Mouse (Mus musculus): ENCODE measurements around the gene Akr1b3.
A peak's percentile ranks its signal among the peaks of the same experiment; 100 is the strongest.
"Not testable (repeated sequence)": the region's sequence is repeated elsewhere in the genome, so short reads cannot be mapped to it uniquely, and the experiment has no call there.

The Akr1b3 gene

DNA sequence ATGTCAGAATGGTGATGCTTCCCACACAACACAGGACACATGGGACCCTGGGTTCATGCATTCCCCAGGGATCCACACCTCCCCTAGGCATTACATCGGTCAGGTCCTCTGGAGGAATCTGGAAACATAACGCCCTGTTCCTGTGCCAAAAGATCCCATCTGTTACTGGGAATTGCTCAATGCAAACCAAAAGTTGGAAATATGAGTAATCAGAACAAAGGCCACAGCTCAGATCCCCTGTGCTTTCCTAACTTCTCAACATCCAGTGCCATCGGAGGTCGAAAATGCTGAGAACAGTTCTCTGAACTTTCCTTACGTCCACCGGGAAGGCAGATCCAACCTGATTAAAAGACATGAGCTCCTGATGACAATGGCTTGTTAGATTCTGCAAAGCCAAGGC is 26.1 kb upstream of the Akr1b3 start:
- Histone ChIP-seq H3K36me3 (ENCODE audit: control insufficient read depth, insufficient read depth, low read length, poor library complexity, severe bottlenecking) (no peaks in the 10 kb centered on the region), H3K27me3 (ENCODE audit: control insufficient read depth, insufficient read depth, low read length, poor library complexity, severe bottlenecking) (no peaks in the 10 kb centered on the region)
- DNase-seq (ENCODE audit: low read depth, low spot score) = no peak

DNA sequence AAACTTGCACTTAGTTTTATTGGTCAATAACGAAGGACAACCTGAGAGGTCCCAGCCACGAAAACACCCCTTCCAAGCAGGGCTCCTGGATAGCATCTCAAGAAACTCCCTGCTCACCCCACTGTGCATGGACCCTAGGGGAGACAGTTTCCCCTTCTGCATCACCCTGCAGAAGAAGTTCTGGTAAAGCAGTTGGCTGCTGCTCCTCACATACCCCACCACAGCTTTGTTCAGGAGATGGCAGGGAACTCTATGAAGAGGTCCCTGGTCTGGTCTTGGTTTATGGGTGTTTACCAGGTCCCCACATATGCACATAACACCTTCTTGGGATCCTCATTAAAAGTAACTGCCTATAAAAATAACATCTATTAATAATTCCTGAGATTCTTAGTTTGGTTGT is 25.2 kb upstream of the Akr1b3 start:
- H3K27me3 ChIP-seq (ENCODE audit: control insufficient read depth, insufficient read depth, low read length, poor library complexity, severe bottlenecking) = no peaks in the 10 kb centered on the region

DNA sequence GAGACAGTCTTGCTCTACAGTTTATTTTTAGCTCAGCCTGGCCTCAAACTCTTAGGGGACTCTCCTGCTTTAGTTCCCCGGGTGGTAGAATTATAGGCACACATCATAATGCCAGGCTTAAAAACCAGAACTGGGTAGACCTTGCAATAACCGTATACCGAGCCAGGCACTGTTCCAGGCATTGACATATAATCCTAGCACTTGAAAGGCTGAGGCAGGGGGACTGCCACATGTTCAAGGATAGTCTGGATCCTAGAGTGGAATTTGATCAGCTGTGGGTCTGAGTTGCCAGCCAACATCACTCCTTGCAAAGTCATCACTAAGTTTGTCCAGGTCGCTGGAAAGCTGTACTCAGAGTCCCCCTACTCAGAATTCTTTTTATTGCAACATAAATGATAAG is 24.7 kb upstream of the Akr1b3 start:
- no peaks in the 10 kb centered on the region for H3K27me3 ChIP-seq (ENCODE audit: control insufficient read depth, insufficient read depth, low read length, poor library complexity, severe bottlenecking)
- no peak for DNase-seq (ENCODE audit: low read depth, low spot score)
- H3K36me3 ChIP-seq (ENCODE audit: control insufficient read depth, insufficient read depth, low read length, poor library complexity, severe bottlenecking) = no peaks in the 10 kb centered on the region

More for the DNA sequence above, 25.2 kb upstream of the Akr1b3 start:
- no peak for DNase-seq (ENCODE audit: low read depth, low spot score)
- H3K36me3 ChIP-seq (ENCODE audit: control insufficient read depth, insufficient read depth, low read length, poor library complexity, severe bottlenecking) = no peaks in the 10 kb centered on the region

DNA sequence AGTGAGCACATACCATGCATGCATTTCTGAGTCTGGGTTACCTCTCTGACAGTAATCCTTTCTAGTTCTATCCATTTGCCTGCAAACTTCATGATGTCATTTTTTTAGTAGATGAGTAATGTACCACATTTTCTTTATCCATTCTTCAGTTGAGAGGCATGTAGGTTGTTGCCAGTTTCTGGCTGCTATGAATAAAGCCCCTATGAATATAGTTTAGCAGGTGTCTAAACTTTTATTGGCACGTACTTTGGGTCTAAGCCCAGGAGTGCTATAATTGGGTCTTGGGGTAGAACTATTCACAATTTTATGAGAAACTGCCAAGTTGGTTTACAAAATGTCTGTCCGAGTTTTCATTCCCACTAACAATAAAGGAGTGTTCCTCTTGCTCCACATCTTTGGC is 20.5 kb upstream of the Akr1b3 start:
- no peaks in the 10 kb centered on the region for H3K27me3 ChIP-seq (ENCODE audit: control insufficient read depth, insufficient read depth, low read length, poor library complexity, severe bottlenecking)
- no peaks in the 10 kb centered on the region for H3K36me3 ChIP-seq (ENCODE audit: control insufficient read depth, insufficient read depth, low read length, poor library complexity, severe bottlenecking)
- no peak for DNase-seq (ENCODE audit: low read depth, low spot score)

DNA sequence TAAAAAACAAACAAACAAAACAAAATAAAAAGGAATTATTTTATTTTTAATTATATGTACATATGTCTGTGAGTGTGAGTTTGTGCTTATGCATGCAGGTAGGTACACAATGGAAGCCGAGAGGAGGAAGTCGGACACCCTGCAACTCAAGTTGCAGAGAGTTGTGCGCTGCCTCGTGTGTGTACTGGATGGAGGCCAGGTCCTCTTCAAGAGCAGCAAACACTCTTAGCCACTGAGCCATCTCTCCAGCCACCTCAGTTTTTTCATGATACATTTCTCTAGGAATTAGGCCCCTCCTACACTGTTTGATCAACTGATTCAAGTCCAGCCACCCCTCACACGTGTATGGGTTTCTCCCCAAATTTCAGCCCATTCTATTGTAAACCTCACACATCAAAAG is 17.4 kb upstream of the Akr1b3 start:
- no peaks in the 10 kb centered on the region for H3K36me3 ChIP-seq (ENCODE audit: control insufficient read depth, insufficient read depth, low read length, poor library complexity, severe bottlenecking)
- H3K27me3 ChIP-seq (ENCODE audit: control insufficient read depth, insufficient read depth, low read length, poor library complexity, severe bottlenecking) = no peaks in the 10 kb centered on the region
- DNase-seq (ENCODE audit: low read depth, low spot score) = no peak

DNA sequence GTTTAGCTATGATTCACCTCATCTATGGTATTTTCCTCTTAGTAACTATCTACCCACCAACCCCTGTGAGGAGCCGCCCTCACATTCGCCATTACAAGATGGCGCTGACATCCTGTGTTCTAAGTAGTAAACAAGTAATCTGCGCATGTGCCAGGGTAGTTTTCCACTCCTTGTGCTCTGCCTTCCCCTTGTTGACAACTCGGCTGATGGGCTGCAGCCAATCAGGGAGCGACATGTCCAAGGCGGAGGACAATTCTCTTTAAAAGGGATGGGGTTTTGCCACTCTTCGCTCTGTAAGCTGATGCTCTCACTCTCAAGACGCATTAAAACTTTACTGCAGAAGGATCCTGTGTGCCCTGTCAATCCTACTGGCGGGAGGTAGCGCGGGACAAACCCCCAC is 14.5 kb upstream of the Akr1b3 start:
- not testable (repeated sequence) for H3K27me3 ChIP-seq (ENCODE audit: control insufficient read depth, insufficient read depth, low read length, poor library complexity, severe bottlenecking); DNase-seq (ENCODE audit: low read depth, low spot score); H3K36me3 ChIP-seq (ENCODE audit: control insufficient read depth, insufficient read depth, low read length, poor library complexity, severe bottlenecking)

DNA sequence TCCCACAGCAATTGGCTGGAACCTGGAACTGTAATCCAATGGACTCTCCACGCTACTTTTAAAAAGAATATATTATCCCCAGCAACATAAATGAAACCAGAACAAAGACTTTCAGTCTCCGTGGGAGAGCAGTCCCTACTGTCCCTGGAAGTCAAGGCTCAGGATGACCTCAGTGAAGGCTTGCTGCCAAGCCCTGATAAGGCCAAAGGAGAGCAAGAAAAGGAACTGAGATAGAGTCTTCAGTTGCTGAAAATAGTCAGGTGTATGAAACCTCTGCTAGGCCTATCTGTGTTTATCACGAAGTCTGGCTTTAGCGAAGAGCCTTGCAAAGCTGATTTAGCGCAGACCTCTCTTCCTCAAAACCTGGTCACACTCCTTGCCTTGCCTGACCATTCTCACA is 14.1 kb upstream of the Akr1b3 start:
- no peaks in the 10 kb centered on the region for H3K27me3 ChIP-seq (ENCODE audit: control insufficient read depth, insufficient read depth, low read length, poor library complexity, severe bottlenecking)
- no peak for DNase-seq (ENCODE audit: low read depth, low spot score)
- H3K36me3 ChIP-seq (ENCODE audit: control insufficient read depth, insufficient read depth, low read length, poor library complexity, severe bottlenecking) = no peaks in the 10 kb centered on the region

DNA sequence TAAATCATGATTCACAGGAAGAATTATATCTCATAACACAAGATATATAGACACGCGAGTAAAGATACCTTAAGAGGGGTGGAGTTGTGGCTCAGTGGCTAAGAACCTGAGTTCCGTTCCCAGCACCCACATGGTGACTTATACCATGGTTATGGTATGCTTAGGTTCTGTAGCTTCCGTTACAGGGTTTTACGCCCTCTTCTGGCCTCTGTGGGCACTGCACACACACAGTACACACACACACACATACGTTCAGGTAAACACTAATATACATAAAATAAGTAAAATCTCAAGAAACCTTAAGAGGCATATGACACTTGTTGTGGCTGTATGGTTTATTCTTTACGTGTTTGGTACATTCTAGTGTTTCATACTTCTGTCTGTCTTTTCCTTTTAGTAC is 4.8 kb upstream of the Akr1b3 start:
- no peaks in the 10 kb centered on the region for H3K27me3 ChIP-seq (ENCODE audit: control insufficient read depth, insufficient read depth, low read length, poor library complexity, severe bottlenecking)
- H3K36me3 ChIP-seq (ENCODE audit: control insufficient read depth, insufficient read depth, low read length, poor library complexity, severe bottlenecking) = no peaks in the 10 kb centered on the region
- no peak for DNase-seq (ENCODE audit: low read depth, low spot score)

DNA sequence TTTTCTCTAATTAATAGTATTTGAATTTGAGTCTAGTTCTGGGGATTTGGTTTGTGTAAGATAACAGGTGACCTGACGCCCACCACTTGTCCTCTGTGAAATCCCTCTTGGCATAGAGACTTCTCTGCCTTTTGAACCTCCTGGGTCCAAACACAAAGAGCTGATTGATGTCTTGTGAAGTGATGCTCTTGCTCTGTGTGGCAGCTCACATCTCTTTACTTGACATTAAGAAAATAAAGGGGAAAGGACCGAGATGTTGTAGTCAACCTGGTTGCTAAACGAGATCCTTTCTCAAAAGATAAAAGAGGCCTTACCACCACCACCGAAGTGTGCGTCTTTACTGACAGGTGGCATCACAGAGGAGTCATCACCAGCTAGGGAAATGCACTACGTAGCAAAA is 1.4 kb upstream of the Akr1b3 start:
- DNase-seq (ENCODE audit: low read depth, low spot score) = no peak
- no peaks in the 10 kb centered on the region for H3K27me3 ChIP-seq (ENCODE audit: control insufficient read depth, insufficient read depth, low read length, poor library complexity, severe bottlenecking)
- no peaks in the 10 kb centered on the region for H3K36me3 ChIP-seq (ENCODE audit: control insufficient read depth, insufficient read depth, low read length, poor library complexity, severe bottlenecking)

DNA sequence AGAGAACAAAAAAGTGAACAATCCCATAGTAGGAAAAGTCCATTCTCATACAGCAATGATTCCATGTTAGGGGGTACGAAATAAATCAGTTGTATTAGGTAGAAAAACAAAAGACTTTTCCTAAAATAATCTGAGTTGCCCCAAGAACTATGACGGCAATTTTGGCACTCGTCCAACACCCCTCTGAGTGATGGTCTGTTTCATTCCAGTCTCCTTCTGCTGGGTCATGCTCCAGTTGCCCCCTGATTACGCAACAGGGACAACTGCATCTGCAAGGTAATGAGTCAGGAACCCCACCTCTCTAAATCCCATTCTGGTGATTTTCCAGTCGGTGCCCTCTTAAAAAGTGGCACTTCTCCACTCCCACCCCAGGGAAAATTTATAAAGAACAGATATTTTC is 894 bp upstream of the Akr1b3 start:
- Histone ChIP-seq H3K36me3 (ENCODE audit: control insufficient read depth, insufficient read depth, low read length, poor library complexity, severe bottlenecking) (no peaks in the 10 kb centered on the region), H3K27me3 (ENCODE audit: control insufficient read depth, insufficient read depth, low read length, poor library complexity, severe bottlenecking) (no peaks in the 10 kb centered on the region)
- DNase-seq (ENCODE audit: low read depth, low spot score) = peak; percentile 24

DNA sequence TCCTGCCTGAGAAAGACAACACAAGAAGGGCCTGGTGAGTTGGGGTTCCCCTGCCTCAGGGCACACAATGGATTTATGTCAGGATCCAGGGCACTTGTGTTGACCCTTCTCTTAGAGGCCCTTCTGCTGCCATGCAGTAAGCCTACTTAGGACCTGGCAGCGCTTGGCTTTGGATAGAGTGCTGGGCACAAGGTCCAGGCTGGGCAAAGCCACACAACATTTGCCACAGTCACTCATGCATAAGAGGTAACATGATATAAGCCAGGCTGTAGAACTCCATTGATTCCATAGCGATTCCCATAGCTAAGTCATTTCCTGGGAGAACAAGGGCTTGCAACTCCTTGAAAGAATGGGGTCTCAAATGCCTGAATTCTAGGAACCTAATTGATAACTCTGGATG is 3.4 kb downstream of the Akr1b3 start:
- Histone ChIP-seq H3K27me3 (ENCODE audit: control insufficient read depth, insufficient read depth, low read length, poor library complexity, severe bottlenecking) (no peaks in the 10 kb centered on the region), H3K36me3 (ENCODE audit: control insufficient read depth, insufficient read depth, low read length, poor library complexity, severe bottlenecking) (peaks cover 1% of the 10 kb centered on the region; the same call in 1 of the 2 replicates)
- DNase-seq (ENCODE audit: low read depth, low spot score) = no peak

DNA sequence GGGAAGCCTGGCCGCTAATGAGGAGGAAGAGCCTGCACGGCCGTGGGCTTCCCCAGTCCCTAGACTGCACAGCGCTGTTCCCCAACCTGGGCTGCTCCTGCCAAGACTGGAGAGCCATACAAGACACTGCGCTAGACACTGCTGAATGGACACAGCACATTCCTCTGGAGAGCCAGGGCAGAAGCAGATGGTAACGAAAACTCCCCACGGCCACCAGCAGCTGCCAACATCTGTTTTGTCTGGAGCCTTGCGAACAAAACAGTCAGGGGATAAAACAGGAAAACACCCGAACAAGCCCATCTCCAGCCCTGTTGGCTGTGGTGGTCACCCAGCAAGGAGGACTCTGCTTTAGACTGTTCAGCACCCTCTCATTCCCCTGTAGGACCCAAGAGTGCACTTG is 3.9 kb downstream of the Akr1b3 start:
- H3K36me3 ChIP-seq (ENCODE audit: control insufficient read depth, insufficient read depth, low read length, poor library complexity, severe bottlenecking) = peaks cover 2% of the 10 kb centered on the region; the same call in 1 of the 2 replicates
- no peaks in the 10 kb centered on the region for H3K27me3 ChIP-seq (ENCODE audit: control insufficient read depth, insufficient read depth, low read length, poor library complexity, severe bottlenecking)
- no peak for DNase-seq (ENCODE audit: low read depth, low spot score)

DNA sequence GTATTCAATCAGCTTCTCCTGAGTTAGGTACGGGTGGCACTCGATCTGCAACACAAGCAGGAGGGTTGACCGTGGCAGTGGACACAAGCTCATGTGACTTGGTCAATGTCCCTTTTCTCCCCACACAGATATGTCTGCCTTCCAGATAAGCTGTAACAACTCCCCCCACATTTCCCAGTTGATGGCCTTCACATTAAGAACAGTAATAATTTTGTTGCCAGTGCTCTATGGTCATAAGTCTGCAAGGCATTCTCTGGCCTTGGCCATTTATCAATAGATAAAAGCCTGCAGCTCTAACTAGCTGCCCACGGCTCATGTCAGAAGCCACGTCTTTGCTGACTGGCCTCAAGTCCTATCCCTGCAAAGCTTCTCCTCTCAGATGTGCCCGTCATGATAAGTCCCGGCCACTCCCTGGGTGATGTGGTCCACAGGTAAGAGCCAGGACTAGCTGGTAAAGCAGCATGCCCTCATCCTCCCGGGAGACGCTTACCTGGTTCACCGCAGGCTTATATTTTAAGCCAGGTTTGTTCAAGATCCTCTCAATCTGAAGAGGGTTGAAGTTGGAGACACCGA is 7.2 kb downstream of the Akr1b3 start:
- Histone ChIP-seq H3K36me3 (ENCODE audit: control insufficient read depth, insufficient read depth, low read length, poor library complexity, severe bottlenecking) (peaks cover 4% of the 10 kb centered on the region), H3K27me3 (ENCODE audit: control insufficient read depth, insufficient read depth, low read length, poor library complexity, severe bottlenecking) (no peaks in the 10 kb centered on the region)
- DNase-seq (ENCODE audit: low read depth, low spot score) = no peak

DNA sequence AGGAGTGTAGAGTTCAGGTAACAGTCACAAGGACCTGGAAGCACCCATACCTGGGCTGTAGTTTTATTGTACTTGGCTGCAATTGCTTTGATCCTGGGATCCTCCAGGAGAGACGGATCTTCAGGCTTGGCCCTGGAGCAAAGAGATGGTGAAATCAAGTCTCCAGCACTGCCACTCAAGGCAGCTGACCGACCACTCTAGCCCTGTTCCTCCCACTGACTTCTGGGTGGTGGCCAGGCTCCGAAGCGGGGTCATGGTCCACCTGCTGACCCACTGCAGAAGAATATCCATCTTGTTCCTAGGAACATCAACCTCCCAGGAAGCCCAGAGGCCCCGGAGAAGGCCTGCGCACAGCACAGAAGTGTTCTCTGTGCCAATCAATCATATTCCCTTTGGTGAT is 7.8 kb downstream of the Akr1b3 start:
- peaks cover 4% of the 10 kb centered on the region for H3K36me3 ChIP-seq (ENCODE audit: control insufficient read depth, insufficient read depth, low read length, poor library complexity, severe bottlenecking)
- DNase-seq (ENCODE audit: low read depth, low spot score) = no peak
- H3K27me3 ChIP-seq (ENCODE audit: control insufficient read depth, insufficient read depth, low read length, poor library complexity, severe bottlenecking) = no peaks in the 10 kb centered on the region

DNA sequence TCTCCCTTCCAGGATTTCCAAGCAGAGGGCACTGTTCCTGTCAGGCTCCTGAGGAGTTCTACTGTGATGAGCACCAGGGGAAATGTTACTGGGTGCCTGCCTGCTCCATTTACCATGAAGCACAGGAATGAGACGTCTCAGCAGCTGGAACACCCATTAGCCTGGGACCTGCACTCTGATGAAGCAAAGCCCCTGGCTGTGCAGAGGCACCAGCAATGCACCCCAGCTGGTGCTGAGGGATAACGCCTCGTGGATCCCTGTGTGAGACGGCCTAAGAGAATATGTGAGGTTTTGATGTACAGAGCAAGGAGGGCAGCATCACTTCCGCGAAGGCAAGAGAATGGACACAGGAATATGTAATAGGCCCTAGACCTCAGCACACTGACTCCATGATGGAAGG is 10.5 kb downstream of the Akr1b3 start:
- DNase-seq (ENCODE audit: low read depth, low spot score) = no peak
- no peaks in the 10 kb centered on the region for H3K27me3 ChIP-seq (ENCODE audit: control insufficient read depth, insufficient read depth, low read length, poor library complexity, severe bottlenecking)
- peaks cover 4% of the 10 kb centered on the region for H3K36me3 ChIP-seq (ENCODE audit: control insufficient read depth, insufficient read depth, low read length, poor library complexity, severe bottlenecking)

DNA sequence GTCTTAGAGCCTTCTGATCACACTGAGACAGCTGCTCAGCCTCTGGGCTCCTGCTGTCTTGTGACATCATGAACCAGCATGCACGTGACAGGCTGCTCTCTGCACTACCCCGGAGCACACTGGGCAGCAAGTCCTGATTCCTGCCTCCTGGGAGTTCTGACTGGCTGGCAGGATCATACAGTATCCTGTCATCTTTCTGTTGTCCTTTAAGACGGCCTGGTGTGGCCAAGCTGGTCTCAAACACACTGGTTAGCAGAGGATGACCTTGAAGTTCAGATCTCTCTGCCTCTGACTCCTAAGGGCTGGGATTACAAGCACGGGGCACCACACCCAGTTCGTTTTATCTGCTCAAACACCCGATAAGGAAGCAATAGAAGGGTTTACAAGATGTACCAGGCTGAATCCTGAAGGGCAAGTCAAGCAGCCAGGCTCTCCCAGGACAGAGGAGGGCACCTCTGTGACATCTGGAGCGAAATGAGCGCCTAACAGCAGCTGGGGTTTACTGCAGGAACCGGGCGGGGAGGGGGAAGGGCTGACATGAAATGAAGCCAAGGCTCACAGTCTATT is 12.5 kb downstream of the Akr1b3 start:
- H3K36me3 ChIP-seq (ENCODE audit: control insufficient read depth, insufficient read depth, low read length, poor library complexity, severe bottlenecking) = peaks cover 4% of the 10 kb centered on the region
- DNase-seq (ENCODE audit: low read depth, low spot score) = no peak
- H3K27me3 ChIP-seq (ENCODE audit: control insufficient read depth, insufficient read depth, low read length, poor library complexity, severe bottlenecking) = no peaks in the 10 kb centered on the region
